Mouse (Mus musculus): Measurements from ENCODE around the gene Sprr1b.
A peak's percentile ranks its signal among the peaks of the same experiment; 100 is the strongest.

The Sprr1b gene

DNA sequence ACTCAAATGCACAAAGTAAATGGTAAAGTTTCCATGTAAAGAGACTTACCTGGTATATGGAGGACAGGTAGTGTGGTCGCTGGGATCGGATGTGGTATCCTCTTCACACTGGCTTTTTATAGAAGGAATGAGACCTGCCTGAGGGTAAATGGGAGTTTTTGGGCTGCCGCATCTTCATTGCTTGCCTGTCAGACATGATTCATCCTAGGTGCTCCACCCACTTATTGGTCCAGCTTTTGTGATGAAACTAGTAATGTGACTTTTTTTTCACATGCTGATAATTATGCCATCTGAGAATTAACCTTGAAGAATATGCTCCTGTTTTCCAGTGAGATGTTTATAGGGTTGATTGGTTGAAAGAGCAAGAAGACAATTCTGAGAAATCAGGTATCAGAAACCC, at the start of gene Sprr1b:
Sprr1b (minus strand) TSS at position 101 of the 400 bp plus-strand sequence.
- DNase-seq (ENCODE audit: low read depth, low spot score) = no peak

DNA sequence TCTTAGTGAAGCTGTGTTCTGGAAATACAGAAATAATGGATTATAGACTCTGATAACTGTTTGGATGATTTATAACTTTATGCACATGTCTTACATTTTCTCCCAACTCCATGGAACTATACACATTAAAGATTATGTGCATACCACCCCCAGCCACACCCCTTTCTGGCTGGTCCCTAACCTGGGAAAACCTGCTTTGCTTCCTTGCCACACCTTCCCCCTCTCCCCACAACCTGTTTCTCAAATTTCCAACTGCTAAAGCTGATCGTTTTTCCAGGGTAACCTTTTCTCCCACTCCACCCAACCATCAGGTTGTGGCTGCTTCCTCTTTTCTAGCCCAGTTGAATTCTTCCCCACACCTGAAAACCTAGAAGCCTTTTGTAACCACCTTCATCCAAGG, 47.7 kb upstream of the Sprr1b start:
- DNase-seq (ENCODE audit: low read depth, low spot score) = no peak

DNA sequence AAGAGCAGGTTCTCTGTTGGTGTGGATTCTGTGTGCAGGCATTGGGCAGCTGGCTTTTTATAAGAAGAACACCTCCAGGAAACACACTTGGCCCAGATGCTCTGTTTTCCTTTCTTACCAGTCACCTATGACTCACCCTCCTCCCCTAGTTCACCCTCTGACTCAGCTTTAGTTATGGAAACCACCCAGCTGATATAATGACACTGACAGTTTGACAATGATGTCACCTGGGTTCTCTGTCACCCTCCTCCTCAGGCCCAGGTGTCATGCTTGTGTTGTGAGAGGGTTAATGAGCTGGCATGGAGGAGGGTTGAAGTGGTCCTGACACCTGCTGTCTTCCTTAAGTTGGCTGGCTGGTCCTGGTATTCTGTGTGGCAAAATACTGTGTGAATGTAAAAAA, 47.3 kb upstream of the Sprr1b start, which contains the start of gene Sprr1a:
Sprr1a (minus strand) TSS at position 33 of the 400 bp plus-strand sequence.
- no peak for DNase-seq (ENCODE audit: low read depth, low spot score)

DNA sequence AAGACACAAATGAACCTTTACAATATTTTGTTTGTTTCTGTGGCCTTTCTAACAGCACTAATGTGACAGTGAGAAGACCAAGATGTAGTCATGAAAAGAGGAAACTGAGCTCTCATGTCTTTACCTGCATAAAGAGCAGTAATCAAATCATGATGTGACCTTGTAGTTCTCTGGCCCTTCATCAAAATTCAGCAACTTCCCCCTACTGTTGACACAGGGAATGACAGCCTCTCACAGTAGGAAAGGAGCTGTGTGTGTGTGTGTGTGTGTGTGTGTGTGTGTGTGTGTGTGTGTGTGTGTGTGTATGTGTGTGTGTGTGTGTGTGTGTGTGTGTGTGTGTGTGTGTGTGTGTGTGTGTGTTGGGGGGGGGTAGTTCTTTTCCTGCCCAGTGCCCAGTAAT, 42.7 kb upstream of the Sprr1b start:
- peak; percentile 9 for DNase-seq (ENCODE audit: low read depth, low spot score)

DNA sequence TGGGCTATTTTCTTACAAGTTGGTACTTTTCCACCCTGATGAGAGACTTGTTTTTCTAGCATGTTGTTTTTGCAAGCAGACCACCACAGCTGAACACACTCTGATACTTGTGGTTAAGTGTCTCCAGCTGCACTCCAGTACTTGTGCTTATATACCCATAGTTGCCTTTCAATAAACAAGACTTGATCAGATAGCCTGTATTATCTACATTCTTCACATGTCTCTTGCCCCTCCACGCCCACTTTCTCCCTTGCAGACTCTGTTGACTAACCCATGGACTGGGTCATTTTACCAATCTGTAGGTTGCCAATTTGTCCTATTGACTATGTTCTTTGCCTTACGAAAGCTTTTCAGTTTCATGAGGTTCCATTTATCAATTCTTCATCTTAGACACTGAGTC, 31.5 kb upstream of the Sprr1b start:
- no peak for DNase-seq (ENCODE audit: low read depth, low spot score)

DNA sequence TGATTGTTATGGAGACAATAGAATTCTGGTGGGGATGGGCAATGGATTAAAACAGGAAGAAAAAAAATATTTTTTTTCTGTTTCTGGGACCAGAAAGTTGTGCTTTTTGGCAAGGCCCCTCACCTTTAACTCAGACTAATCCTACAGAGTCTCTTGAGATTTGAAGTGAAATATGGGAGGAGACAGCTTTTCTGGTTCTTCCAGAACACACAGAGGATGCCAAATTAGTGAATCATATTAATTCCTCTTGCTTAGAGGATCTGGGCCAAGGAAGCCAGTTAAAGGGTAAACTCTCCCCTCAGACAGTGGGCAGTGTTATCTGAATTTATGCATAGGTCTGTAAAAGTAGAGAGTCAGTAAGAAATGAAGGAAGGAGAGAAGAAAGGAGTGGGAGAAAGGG, 28.8 kb upstream of the Sprr1b start:
- DNase-seq (ENCODE audit: low read depth, low spot score) = no peak

DNA sequence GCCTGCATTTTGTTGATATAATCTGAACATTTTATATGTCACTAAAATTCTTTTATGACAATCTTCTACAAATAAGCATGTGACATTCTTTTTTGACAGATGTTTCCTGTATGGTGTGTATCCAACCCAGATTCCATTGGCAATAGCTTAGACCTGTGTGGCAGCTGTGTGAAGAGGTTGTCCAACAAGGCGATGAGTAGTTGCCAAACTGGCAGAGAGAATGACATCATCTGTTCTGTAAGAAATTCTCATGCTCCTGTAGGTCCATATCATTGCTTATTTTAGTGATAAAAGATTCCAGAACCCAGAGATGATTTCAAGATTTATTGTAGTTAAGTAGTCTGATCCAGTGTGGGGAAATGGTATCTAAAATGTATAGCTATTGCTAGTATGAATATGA, 28.0 kb upstream of the Sprr1b start:
- DNase-seq (ENCODE audit: low read depth, low spot score) = no peak

DNA sequence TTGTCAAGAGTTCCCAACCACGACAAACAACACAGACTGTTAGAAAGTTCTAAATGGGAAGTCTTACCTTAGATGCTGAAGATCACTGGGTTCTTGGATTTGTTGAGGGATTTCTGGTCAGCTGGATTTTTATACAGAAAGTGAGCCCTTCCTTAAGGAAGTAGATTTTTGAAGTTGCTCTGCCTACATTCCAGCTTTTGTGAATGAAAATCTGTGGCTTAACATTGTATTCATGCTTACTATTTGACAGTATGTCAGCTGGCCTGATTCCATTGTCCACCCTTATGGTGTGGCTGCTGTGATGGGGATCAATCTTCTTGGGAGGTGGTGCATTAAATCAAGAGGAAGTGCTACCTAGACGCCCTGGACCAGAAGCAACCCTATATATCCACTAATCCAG, 20.0 kb upstream of the Sprr1b start, which contains the start of gene Sprr3:
Sprr3 (minus strand) TSS at position 101 of the 400 bp plus-strand sequence.
- no peak for DNase-seq (ENCODE audit: low read depth, low spot score)

DNA sequence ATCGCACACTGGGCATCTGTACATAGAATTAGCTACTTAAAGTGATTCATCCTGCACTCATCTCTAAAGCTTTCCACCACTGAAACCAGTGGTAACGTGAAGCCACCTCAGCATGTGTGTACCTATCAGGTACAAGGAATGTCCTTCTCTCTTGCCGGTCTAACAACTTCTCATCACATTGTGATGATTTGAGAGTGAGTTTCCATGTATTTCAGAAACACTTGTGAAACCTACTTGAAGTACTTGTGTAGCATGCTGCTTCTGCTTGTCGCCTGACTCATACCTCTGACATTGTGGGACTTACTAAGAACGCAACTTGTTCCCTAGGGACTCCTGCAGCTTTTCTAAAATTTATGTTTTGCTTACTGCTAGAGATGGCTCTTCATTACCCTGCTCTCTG, 16.6 kb upstream of the Sprr1b start:
- DNase-seq (ENCODE audit: low read depth, low spot score) = no peak

DNA sequence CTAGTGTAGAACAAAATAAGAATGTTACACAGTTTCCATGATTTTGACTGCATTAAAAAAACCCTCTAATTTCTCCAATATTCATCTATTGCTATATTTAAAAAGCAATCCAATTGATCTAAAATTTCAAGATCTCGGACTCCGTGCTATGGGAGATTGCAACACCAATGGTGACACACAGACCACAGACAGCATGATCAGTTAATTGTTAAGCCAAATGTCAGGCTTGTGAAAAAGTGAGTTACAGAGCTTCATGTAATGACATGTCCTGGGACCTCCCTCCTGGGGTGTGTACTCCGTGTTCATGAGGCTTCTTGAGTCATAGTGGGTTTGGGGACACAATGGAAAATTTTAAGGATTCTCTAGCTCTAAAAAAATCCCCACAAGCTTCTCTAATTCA, 1.6 kb upstream of the Sprr1b start:
- DNase-seq (ENCODE audit: low read depth, low spot score) = no peak

DNA sequence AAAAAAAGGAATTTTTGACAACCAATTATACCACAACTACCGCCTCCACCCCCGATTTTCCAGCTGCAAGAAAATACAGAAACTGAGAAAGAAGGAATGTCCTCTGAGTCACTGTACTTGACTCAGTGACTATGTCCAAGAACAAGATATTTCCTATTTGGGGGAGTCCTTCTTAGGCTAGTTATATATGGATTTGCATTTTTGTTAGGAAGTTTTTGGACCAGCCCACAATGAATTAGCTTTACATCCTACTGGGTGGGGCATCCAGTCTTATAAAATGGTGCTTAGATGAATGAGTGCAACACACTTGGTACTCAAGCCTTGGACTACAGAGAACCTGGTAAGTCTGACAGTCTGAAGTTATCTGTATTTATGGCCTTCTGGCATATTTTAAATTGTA, 6.3 kb downstream of the Sprr1b start, which contains the start of gene Sprr2k:
Sprr2k (plus strand) TSS at position 301 of the 400 bp plus-strand sequence.
- no peak for DNase-seq (ENCODE audit: low read depth, low spot score)

DNA sequence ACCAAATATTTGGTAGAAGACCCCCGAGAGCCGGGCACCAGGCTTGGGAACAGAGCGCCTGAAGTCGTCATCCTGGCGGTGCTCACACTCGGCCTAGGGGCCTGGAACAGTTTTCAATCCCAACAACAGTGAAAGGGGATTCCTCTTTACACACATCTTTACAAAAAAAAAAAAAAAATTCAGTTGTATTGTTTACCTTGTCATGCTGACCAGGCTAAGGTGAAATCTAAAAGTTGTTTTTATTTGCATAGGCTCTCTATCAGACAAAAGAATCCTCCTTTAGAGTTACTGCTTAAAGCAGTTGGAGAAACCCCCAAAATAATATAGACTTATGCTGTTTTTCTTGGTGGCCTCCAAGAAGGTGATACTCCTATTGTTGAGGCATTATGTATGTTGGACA, 9.3 kb downstream of the Sprr1b start, which contains the start of gene Gm9774:
Gm9774 (minus strand) TSS at position 101 of the 400 bp plus-strand sequence.
- DNase-seq (ENCODE audit: low read depth, low spot score) = no peak

DNA sequence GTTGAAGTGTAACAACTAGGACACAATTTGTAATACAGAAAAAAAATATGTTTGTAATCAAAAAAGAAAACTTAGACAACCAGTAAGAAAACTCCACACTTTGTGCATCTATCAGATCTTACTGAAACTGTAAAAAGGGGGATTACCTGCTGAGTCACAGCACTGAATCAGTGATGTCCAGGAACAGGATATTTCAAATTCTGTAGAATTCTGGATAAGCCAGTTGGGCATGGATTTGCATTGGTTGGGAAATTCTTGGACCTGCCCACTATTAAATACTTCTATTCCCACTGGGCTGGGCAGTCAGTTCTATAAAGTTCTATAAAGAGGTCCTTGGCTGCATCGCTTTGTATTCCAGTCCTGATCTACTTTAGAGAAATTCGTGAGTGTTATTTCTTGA, 20.8 kb downstream of the Sprr1b start, which contains the start of gene Sprr2j-ps:
Sprr2j-ps (plus strand) TSS at position 301 of the 400 bp plus-strand sequence.
- DNase-seq (ENCODE audit: low read depth, low spot score) = no peak

DNA sequence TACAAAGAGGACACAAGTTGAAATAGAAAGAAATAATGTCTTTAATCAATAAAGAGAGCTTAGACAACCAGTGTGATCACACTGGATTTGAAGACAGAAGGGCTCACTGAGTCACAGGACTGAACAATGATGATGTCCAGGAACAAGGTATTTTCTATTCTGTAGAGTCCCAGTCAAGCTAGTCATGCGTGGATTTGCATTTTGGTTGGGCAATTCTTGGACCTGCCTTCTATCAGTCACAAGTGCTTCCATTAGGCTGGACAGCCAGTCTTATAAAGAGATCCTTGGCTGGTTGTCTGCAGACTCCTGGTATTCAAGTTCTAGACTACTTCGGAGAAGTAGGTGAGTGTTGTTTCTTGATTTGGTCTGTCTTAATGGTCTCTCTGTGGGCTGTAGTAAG, 30.9 kb downstream of the Sprr1b start, which contains the start of gene Sprr2i:
Sprr2i (plus strand) TSS at position 301 of the 400 bp plus-strand sequence.
- DNase-seq (ENCODE audit: low read depth, low spot score) = no peak

DNA sequence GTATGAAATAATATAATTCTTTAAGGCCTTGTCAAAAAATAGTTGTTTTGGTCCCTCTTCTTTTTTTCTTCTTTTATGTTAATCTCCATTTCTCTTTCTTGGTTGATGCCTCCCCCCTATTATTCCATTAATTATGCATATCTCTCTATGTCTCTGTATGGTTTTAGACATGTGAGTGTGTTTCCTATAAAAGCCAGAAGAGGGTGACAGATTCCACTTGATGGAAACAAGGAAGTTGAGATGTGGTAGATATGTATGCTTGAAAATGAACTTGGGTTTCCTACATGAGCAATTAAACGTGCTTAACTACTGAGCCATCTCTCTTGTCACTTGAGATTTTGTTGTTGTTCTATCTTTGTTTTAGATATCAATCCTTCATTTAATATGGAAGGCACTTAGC, 44.3 kb downstream of the Sprr1b start:
- DNase-seq (ENCODE audit: low read depth, low spot score) = no peak
